Mouse (Mus musculus): ENCODE data around the gene Nr1h2. TPM values are rescaled to one million over a fixed set of nuclear protein-coding genes. Genes with fewer than 3 reads are reported as not detected.

Gene Nr1h2
- total RNA-seq, 2 experiments from 2014 or later: 90.7 to 91.0 TPM

- DNase-seq: no peak
Observed at GRCm38 (mm10) chr7:44549621-44550408, 3.9 kb downstream of the Nr1h2 start.

GRCm38 (mm10) chr7:44548497-44549087 is 5.2 kb downstream of the Nr1h2 start, which contains the start of gene Pold1:
Gene Pold1, minus strand, starts transcription at chr7:44548849.
- DNase-seq: peak; percentile 100

- no peak for DNase-seq
Observed at GRCm38 (mm10) chr7:44547725-44548124, 6.0 kb downstream of the Nr1h2 start.

- DNase-seq: no peak
Observed at GRCm38 (mm10) chr7:44547041-44547440, 6.7 kb downstream of the Nr1h2 start.

GRCm38 (mm10) chr7:44546274-44546673 is 7.5 kb downstream of the Nr1h2 start:
- no peak for DNase-seq

GRCm38 (mm10) chr7:44543071-44543470 is 10.7 kb downstream of the Nr1h2 start:
- DNase-seq: no peak

- DNase-seq: no peak
Observed at GRCm38 (mm10) chr7:44542555-44542954, 11.2 kb downstream of the Nr1h2 start.

- no peak for DNase-seq
Observed at GRCm38 (mm10) chr7:44538756-44539624, 14.8 kb downstream of the Nr1h2 start.

GRCm38 (mm10) chr7:44537496-44537895 is 16.3 kb downstream of the Nr1h2 start:
- no peak for DNase-seq

- DNase-seq: no peak
Observed at GRCm38 (mm10) chr7:44537009-44537408, 16.7 kb downstream of the Nr1h2 start.

- DNase-seq: no peak
Observed at GRCm38 (mm10) chr7:44536590-44536968, 17.2 kb downstream of the Nr1h2 start.

GRCm38 (mm10) chr7:44535657-44536589 is 17.8 kb downstream of the Nr1h2 start:
- no peak for DNase-seq

- no peak for DNase-seq
Observed at GRCm38 (mm10) chr7:44534656-44535441, 18.9 kb downstream of the Nr1h2 start.

- DNase-seq: no peak
Observed at GRCm38 (mm10) chr7:44534242-44534641, 19.5 kb downstream of the Nr1h2 start.

GRCm38 (mm10) chr7:44533746-44534045 is 20.1 kb downstream of the Nr1h2 start:
- DNase-seq: no peak

GRCm38 (mm10) chr7:44532918-44533745 is 20.6 kb downstream of the Nr1h2 start:
- DNase-seq: no peak

GRCm38 (mm10) chr7:44531946-44532732 is 21.6 kb downstream of the Nr1h2 start, which contains the start of gene Spib:
Gene Spib, minus strand, starts transcription at chr7:44532071.
- DNase-seq: no peak

GRCm38 (mm10) chr7:44531207-44531606 is 22.5 kb downstream of the Nr1h2 start:
- no peak for DNase-seq

GRCm38 (mm10) chr7:44530507-44530906 is 23.2 kb downstream of the Nr1h2 start:
- DNase-seq: no peak

Measured in adrenal gland, postnatal 10 days (tissue).